ENCODE assay signal across 16 mouse cellular contexts in the genomic region with DNA sequence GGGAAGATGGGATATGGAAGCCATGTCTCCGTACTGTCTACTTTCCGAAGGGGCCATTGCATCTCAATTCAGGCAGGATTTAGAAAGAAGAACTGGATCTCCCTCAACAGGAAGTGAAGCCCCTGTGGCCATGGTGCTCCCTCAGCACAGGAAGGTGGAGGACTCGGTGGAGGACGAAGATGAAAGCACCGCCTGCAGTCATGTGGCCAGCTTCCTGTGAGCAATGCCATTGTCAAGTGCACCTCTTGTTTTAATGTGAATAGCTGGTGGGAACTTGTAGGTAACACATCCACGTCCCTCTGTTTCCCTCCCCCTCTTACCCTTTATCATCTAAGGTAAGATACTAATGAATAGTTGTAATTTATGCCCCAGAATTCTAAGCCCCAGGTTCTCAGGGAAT. TPM values are rescaled to one million over a fixed set of nuclear protein-coding genes. Genes with fewer than 3 reads are reported as not detected.
DNase-seq lines count a peak whose midpoint lies in the region; ATAC-seq and TF ChIP-seq lines count a peak whose summit lies in the region.
"Had no signal": no experiment of that assay in that cellular context is flagged by ENCODE, and none has a peak within 500 bp of the region (broad histone marks: within the 10 kb centered on the region; RNA-seq: fewer than 3 reads in every experiment).

No protein-coding gene starts in this region.

- WGBS in spleen, adult 2 months, result 30% methylated on average over 6 of the region's 6 CpGs
- WGBS in thymus, adult 2 months, result 44% methylated on average over 6 of the region's 6 CpGs
- 82% methylated on average over 6 of the region's 6 CpGs for WGBS in kidney, embryonic 15.5 days

- ATAC-seq in kidney, embryonic 15.5 days (replicated peaks; ENCODE audit: low FRiP score), result no peak
- ATAC-seq: intestine, embryonic 16.5 days had no signal

- H3K9ac ChIP-seq in kidney, embryonic 15.5 days, result no peak overlapping the region
- H3K9ac ChIP-seq: hindbrain, embryonic 13.5 days; limb, embryonic 13.5 days; liver, embryonic 14.5 days had no signal

- no peak for TF ChIP-seq CTCF in spleen, adult 2 months (IDR thresholded peaks at IDR 0.05; ENCODE audit: extremely low read depth, insufficient read depth, insufficient read length, insufficient replicate concordance)
- TF ChIP-seq CTCF in thymus, adult 2 months (IDR thresholded peaks at IDR 0.05; ENCODE audit: borderline replicate concordance, control insufficient read depth, extremely low read depth, insufficient read depth, low read length, poor library complexity), result no peak

- peaks cover 2% of the 10 kb centered on the region; the same call in 1 of the 2 replicates for H3K4me1 ChIP-seq in spleen, adult 2 months (ENCODE audit: control insufficient read depth, insufficient read depth, insufficient read length)
- peaks cover 10% of the 10 kb centered on the region for H3K4me1 ChIP-seq in thymus, adult 2 months (replicated peaks; ENCODE audit: control insufficient read depth, insufficient read depth, low read length)
- H3K4me1 ChIP-seq in kidney, embryonic 15.5 days, result no peaks in the 10 kb centered on the region
- H3K4me1 ChIP-seq: hindbrain, embryonic 13.5 days; limb, embryonic 13.5 days had no signal

- DNase-seq in spleen, adult 2 months (ENCODE audit: low read depth in 1 of 2, low spot score in 2 of 2), result peak; percentile 48 to 53
- DNase-seq in spleen, adult 12 weeks (ENCODE audit: low spot score), result no peak
- peak; percentile 38 for DNase-seq in induced T-regulatory cell, adult 2 months (ENCODE audit: low read depth)
- DNase-seq in thymus, adult 2 months, result peak; percentile 61
- no peak for DNase-seq in left cerebral cortex, postnatal 25 days (ENCODE audit: low spot score in 2 of 2)
- DNase-seq in frontal cortex, postnatal 14 days (ENCODE audit: low spot score in 2 of 2), result no peak
- DNase-seq: cerebellum, postnatal 14 days; gastrocnemius, postnatal 14 days; lung, postnatal 14 days had no signal

- H3K9me3 ChIP-seq in kidney, embryonic 15.5 days (replicated peaks), result no peaks in the 10 kb centered on the region
- H3K9me3 ChIP-seq: hindbrain, embryonic 13.5 days; limb, embryonic 13.5 days had no signal

- TF ChIP-seq POLR2A in spleen, adult 2 months (IDR thresholded peaks at IDR 0.05; ENCODE audit: low read depth, low read length), result no peak
- no peak for TF ChIP-seq POLR2A in thymus, adult 2 months (IDR thresholded peaks at IDR 0.05; ENCODE audit: control insufficient read depth, extremely low read depth, insufficient read depth, low read length, poor library complexity)

- no peak overlapping the region for H3K4me3 ChIP-seq in spleen, adult 2 months (ENCODE audit: extremely low read depth, insufficient read depth, insufficient read length)
- H3K4me3 ChIP-seq in thymus, adult 2 months (ENCODE audit: control insufficient read depth, insufficient read depth, low read length), result no peak overlapping the region
- H3K4me3 ChIP-seq in kidney, embryonic 15.5 days (replicated peaks), result no peak overlapping the region
- H3K4me3 ChIP-seq: hindbrain, embryonic 13.5 days; left cerebral cortex, adult 2 months; limb, embryonic 13.5 days had no signal

- peak overlapping the region; percentile 56 for H3K27ac ChIP-seq in spleen, adult 2 months (ENCODE audit: insufficient read depth, low read length)
- no peak overlapping the region; the same call in 1 of the 2 replicates for H3K27ac ChIP-seq in thymus, adult 2 months (ENCODE audit: control insufficient read depth, insufficient read depth, low read length)
- H3K27ac ChIP-seq in kidney, embryonic 15.5 days, result no peak overlapping the region
- H3K27ac ChIP-seq: hindbrain, embryonic 13.5 days; kidney, postnatal 0 days; left cerebral cortex, adult 2 months; limb, embryonic 13.5 days; liver, embryonic 14.5 days had no signal

- intact Hi-C loops in left cerebral cortex, postnatal 25 days (cut with DNase I), result no loop called here

- no peaks in the 10 kb centered on the region for H3K27me3 ChIP-seq in spleen, adult 2 months (ENCODE audit: control insufficient read depth, insufficient read depth, low read length)
- no peaks in the 10 kb centered on the region for H3K27me3 ChIP-seq in thymus, adult 2 months (ENCODE audit: control insufficient read depth, insufficient read depth, low read length)
- H3K27me3 ChIP-seq in kidney, embryonic 15.5 days, result no peaks in the 10 kb centered on the region
- H3K27me3 ChIP-seq: hindbrain, embryonic 13.5 days; limb, embryonic 13.5 days had no signal

- H3K36me3 ChIP-seq in spleen, adult 2 months (ENCODE audit: control insufficient read depth, insufficient read depth, low read length), result peaks cover 24% of the 10 kb centered on the region
- peaks cover 24% of the 10 kb centered on the region for H3K36me3 ChIP-seq in thymus, adult 2 months (ENCODE audit: control insufficient read depth, insufficient read depth, low read length)
- H3K36me3 ChIP-seq in kidney, embryonic 15.5 days, result peaks cover 38% of the 10 kb centered on the region

- H3K4me2 ChIP-seq in kidney, embryonic 15.5 days, result no peak overlapping the region
- H3K4me2 ChIP-seq: hindbrain, embryonic 13.5 days; limb, embryonic 13.5 days had no signal

RNA-seq across cellular contexts. Expression of gene Herpud1, which starts 12.3 kb away (rescaled TPM):
- polyA plus RNA-seq in spleen, adult 2 months (2012; rRNA removed), result 198 and 350 TPM in 2 replicates
- 198 and 218 TPM in 2 replicates for polyA plus RNA-seq in thymus, adult 2 months (2012; rRNA removed)
- 66.7 and 70.0 TPM in 2 replicates for polyA plus RNA-seq in kidney, embryonic 15.5 days (2015; fragmentation: Nextera tagmentation; extraction: Ambion mirVana)
- total RNA-seq in left cerebral cortex, postnatal 25 days (2021), result 10 to 100 TPM; 58.1 to 61.1 TPM

RNA-seq across cellular contexts. Expression of gene Nlrc5, which starts 35.6 kb away (rescaled TPM):
- 47.3 and 58.1 TPM in 2 replicates for polyA plus RNA-seq in spleen, adult 2 months (2012; rRNA removed)
- 56.8 and 57.5 TPM in 2 replicates for polyA plus RNA-seq in thymus, adult 2 months (2012; rRNA removed)
- 0.22 and 0.27 TPM in 2 replicates for polyA plus RNA-seq in kidney, embryonic 15.5 days (2015; fragmentation: Nextera tagmentation; extraction: Ambion mirVana)
- total RNA-seq in left cerebral cortex, postnatal 25 days (2021), result under 1 TPM; 0.21 to 0.71 TPM

Comparison
In these comparisons a context has a peak if more than half of its experiments do, and no peak if none do; other contexts are left out.
1. DNase-seq: peak in spleen, adult 2 months (2 of 2), induced T-regulatory cell, adult 2 months (single experiment) and thymus, adult 2 months (single experiment); none in spleen, adult 12 weeks (single experiment), left cerebral cortex, postnatal 25 days (0 of 2) and frontal cortex, postnatal 14 days (0 of 2).
2. RNA of gene Nlrc5, which starts 35.6 kb away (polyA plus RNA-seq): 56.8 to 57.5 TPM in thymus, adult 2 months and 47.3 to 58.1 TPM in spleen, adult 2 months; 0.22 to 0.27 TPM in kidney, embryonic 15.5 days; every median in the first group is over 10 times any median in the second.